Mouse (Mus musculus): ENCODE data around the gene B3gat1.

- TF ChIP-seq CTCF (IDR thresholded peaks at IDR 0.05; ENCODE audit: low read depth) = peak; percentile 48; the same call in 1 of the 2 replicates
- no peak for TF ChIP-seq EP300 (IDR thresholded peaks at IDR 0.05; ENCODE audit: low read depth)
These were observed 42.8 kb downstream of the B3gat1 start for GRCm38 (mm10) chr9:26776122-26776902.

Data from liver, embryonic 14.5 days (tissue).